Comparison of ENCODE assay signal across 7 mouse cellular contexts in the genomic region with DNA sequence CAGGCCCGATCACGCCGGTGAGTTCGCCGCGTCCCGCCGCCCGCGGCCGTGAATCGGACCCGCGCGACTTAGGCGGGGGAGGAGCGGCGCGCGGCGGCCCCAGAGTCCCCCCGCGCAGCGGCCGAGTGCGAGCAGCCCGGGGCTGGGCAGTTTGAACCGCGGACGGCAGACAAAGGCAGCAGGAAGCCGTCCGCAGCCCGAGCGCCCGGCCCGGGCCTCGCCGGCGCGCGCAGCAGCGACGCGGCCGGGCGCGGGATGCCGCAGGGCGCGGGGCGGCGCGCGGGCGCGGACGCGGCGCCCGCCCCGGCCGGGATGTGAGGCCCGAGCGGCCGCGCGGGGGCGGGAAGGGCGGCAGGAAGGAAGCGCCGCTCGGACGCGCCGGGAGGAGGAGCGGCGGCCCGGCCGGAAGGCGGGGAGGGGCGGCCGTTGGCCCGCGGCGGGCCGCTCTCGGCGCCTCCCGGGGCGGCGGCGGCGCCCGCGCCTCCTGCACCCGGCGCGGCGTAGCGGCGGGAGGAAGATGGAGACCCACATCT. TPM values are rescaled to one million over a fixed set of nuclear protein-coding genes. Genes with fewer than 3 reads are reported as not detected.
DNase-seq lines count a peak whose midpoint lies in the region; TF ChIP-seq lines count a peak whose summit lies in the region.

A gene (plus strand): TSS at position 326 of the 533 bp plus-strand sequence.

- DNase-seq in CH12.LX (ENCODE audit: extremely low read depth) = peak; percentile 33
- DNase-seq in Muller cell, postnatal 12 days (ENCODE audit: inconsistent ontology term) = peak; percentile 73
- DNase-seq in forebrain, embryonic 10.5 days (ENCODE audit: extremely low spot score, low spot score) = no peak
- DNase-seq in heart, postnatal 25 days (ENCODE audit: low spot score) = no peak
- peak in 1 of 2 experiments; percentile 63 for DNase-seq in layer of hippocampus, postnatal 10 days (ENCODE audit: low spot score in 2 of 2)
- peak; percentile 61 for DNase-seq in lung, postnatal 36 days
- peak; percentile 72 for DNase-seq in thymus, postnatal 0 days (ENCODE audit: low spot score)

- TF ChIP-seq POLR2A in CH12.LX (IDR thresholded peaks at IDR 0.05; ENCODE audit: low read depth, low read length) = 0 out of 2 replicates have a peak, but pooled peaks have one; percentile 22

- H3K9ac ChIP-seq in CH12.LX (ENCODE audit: insufficient read depth, low read depth) = peak within 1 kb of the TSS; percentile 93

- no peak for TF ChIP-seq RAD21 in CH12.LX (IDR thresholded peaks at IDR 0.05; ENCODE audit: low read depth, low read length)

- H3K27ac ChIP-seq in CH12.LX (ENCODE audit: insufficient read depth, low read depth) = peak within 1 kb of the TSS; percentile 79
- H3K27ac ChIP-seq in forebrain, embryonic 10.5 days = peak within 1 kb of the TSS; percentile 100

- intact Hi-C loops in heart, postnatal 25 days (cut with DNase I) = no loop called here

- dilution Hi-C loops in CH12.LX (cut with MboI; ENCODE audit: extremely low pct_ligation_motif_present, extremely low pct_unique_long_range_greater_than_20kb, low sequenced_read_pairs) = no loop called here

- WGBS in forebrain, embryonic 10.5 days = 2% methylated on average over 101 of the region's 101 CpGs

- peaks cover 26% of the 10 kb centered on the region for H3K79me2 ChIP-seq in CH12.LX (replicated peaks; ENCODE audit: control insufficient read depth, extremely low read depth, insufficient read depth, poor library complexity, severe bottlenecking)

- no peak for TF ChIP-seq CTCF in CH12.LX (conservative IDR thresholded peaks at IDR 0.05 in 1 of 2, IDR thresholded peaks at IDR 0.05 in 1 of 2; ENCODE audit: low read depth in 2 of 2, low read length in 2 of 2)

- H3K36me3 ChIP-seq in CH12.LX (replicated peaks in 1 of 2; ENCODE audit: control insufficient read depth in 1 of 2, insufficient read depth in 1 of 2, low read length in 1 of 2) = peaks cover 4 to 24% of the 10 kb centered on the region in 2 experiments
- H3K36me3 ChIP-seq in forebrain, embryonic 10.5 days (replicated peaks) = peaks cover 33% of the 10 kb centered on the region

- H3K4me2 ChIP-seq in CH12.LX (ENCODE audit: insufficient read depth, low read depth, poor library complexity, severe bottlenecking) = peak within 1 kb of the TSS; percentile 73

- peak within 1 kb of the TSS; percentile 83 to 85 (median 84) for H3K4me3 ChIP-seq in CH12.LX (replicated peaks in 1 of 3; ENCODE audit: low read depth in 2 of 3, low read length in 2 of 3, poor library complexity in 1 of 3)
- H3K4me3 ChIP-seq in forebrain, embryonic 10.5 days = peak within 1 kb of the TSS; percentile 72

- in situ Hi-C loops in CH12.LX (cut with MboI; ENCODE audit: low pct_ligation_motif_present, low pct_unique_long_range_greater_than_20kb, low sequenced_read_pairs) = loop anchor here (25.0 kb wide), 3 partner anchors 308 to 833 kb away; a partner anchor contains a TSS

- H3K9me3 ChIP-seq in CH12.LX (replicated peaks; ENCODE audit: low read length) = no peaks in the 10 kb centered on the region
- H3K9me3 ChIP-seq in forebrain, embryonic 10.5 days = no peaks in the 10 kb centered on the region

- no peak for TF ChIP-seq EP300 in CH12.LX (IDR thresholded peaks at IDR 0.05; ENCODE audit: low read length)

- H3K4me1 ChIP-seq in CH12.LX (ENCODE audit: control insufficient read depth in 1 of 2, insufficient read depth in 2 of 2) = peaks cover 4 to 18% of the 10 kb centered on the region in 2 experiments; a peak in 3 of 4 replicates
- peaks cover 58% of the 10 kb centered on the region for H3K4me1 ChIP-seq in forebrain, embryonic 10.5 days

- H3K27me3 ChIP-seq in CH12.LX (replicated peaks) = no peaks in the 10 kb centered on the region
- no peaks in the 10 kb centered on the region for H3K27me3 ChIP-seq in forebrain, embryonic 10.5 days (ENCODE audit: poor library complexity, severe bottlenecking)

TF ChIP-seq in CH12.LX, 34 proteins besides CTCF, POLR2A, EP300 and RAD21:
- TF ChIP-seq MAFK (IDR thresholded peaks at IDR 0.05; ENCODE audit: insufficient replicate concordance, low read length) (no peak), CHD2 (IDR thresholded peaks at IDR 0.05; ENCODE audit: low read length) (no peak), NELFE (IDR thresholded peaks at IDR 0.05; ENCODE audit: low read depth, low read length) (peak; percentile 8; the same call in 1 of the 2 replicates), MAX (IDR thresholded peaks at IDR 0.05; ENCODE audit: low read length) (no peak), RCOR1 (conservative IDR thresholded peaks at IDR 0.05; ENCODE audit: low read depth, low read length) (no peak), BHLHE40 (IDR thresholded peaks at IDR 0.05; ENCODE audit: low read depth, low read length) (no peak), ZKSCAN1 (IDR thresholded peaks at IDR 0.05; ENCODE audit: borderline replicate concordance, low read depth, low read length) (no peak), POLR2AphosphoS2 (IDR thresholded peaks at IDR 0.05; ENCODE audit: low read depth, low read length) (no peak), TCF12 (IDR thresholded peaks at IDR 0.05; ENCODE audit: low read depth, low read length) (peak; percentile 37; the same call in 1 of the 2 replicates), MEF2A (IDR thresholded peaks at IDR 0.05; ENCODE audit: borderline replicate concordance, low read depth, low read length) (no peak), USF1 (IDR thresholded peaks at IDR 0.05; ENCODE audit: low read depth, low read length) (no peak), UBTF (IDR thresholded peaks at IDR 0.05; ENCODE audit: low read depth, low read length) (peak; percentile 83), MYC (IDR thresholded peaks at IDR 0.05; ENCODE audit: low read depth, low read length) (no peak), ELF1 (IDR thresholded peaks at IDR 0.05; ENCODE audit: low read depth, low read length) (peak; percentile 40; the same call in 1 of the 2 replicates), CHD1 (IDR thresholded peaks at IDR 0.05; ENCODE audit: low read depth, low read length) (peak; percentile 51; the same call in 1 of the 2 replicates), ETS1 (conservative IDR thresholded peaks at IDR 0.05; ENCODE audit: low read depth, low read length) (no peak)

RNA-seq across cellular contexts. Expression of the gene that starts here (rescaled TPM):
- 29.9 and 32.7 TPM in 2 replicates for total RNA-seq in CH12.LX (2012; rRNA removed)
- 27.8 and 30.3 TPM in 2 replicates for total RNA-seq in CH12.LX (2014; rRNA removed)
- polyA plus RNA-seq in CH12.LX (2012; ENCODE audit: insufficient read length, low read depth) = 28.8 and 32.0 TPM in 2 replicates
- 3.5 and 3.6 TPM in 2 replicates for polyA plus RNA-seq in forebrain, embryonic 10.5 days (2016; fragmentation: Nextera tagmentation; extraction: Ambion mirVana)
- 10 to 100 TPM; 15.4 to 15.6 TPM for total RNA-seq in heart, postnatal 25 days (2021)
- total RNA-seq in layer of hippocampus, postnatal 10 days (2021) = 10 to 100 TPM; 21.8 to 24.0 TPM
- 17.1 and 18.1 TPM in 2 replicates for polyA plus RNA-seq in thymus, postnatal 0 days (2015; fragmentation: Nextera tagmentation; extraction: Ambion mirVana)

Comparison
In these comparisons a context has a peak if more than half of its experiments do, and no peak if none do; other contexts are left out.
1. DNase-seq: peak in CH12.LX (single experiment), Muller cell, postnatal 12 days (single experiment), lung, postnatal 36 days (single experiment) and thymus, postnatal 0 days (single experiment); none in forebrain, embryonic 10.5 days (single experiment) and heart, postnatal 25 days (single experiment).